23 mouse cellular contexts compared by ENCODE assay signal in genomic region chr8:125529019-125529418, GRCm38 (mm10). TPM values are rescaled to one million over a fixed set of nuclear protein-coding genes. Genes with fewer than 3 reads are reported as not detected.
DNase-seq lines count a peak whose midpoint lies in the region; ATAC-seq and TF ChIP-seq lines count a peak whose summit lies in the region.
"Had no signal": no experiment of that assay in that cellular context is flagged by ENCODE, and none has a peak within 500 bp of the region (broad histone marks: within the 10 kb centered on the region; RNA-seq: fewer than 3 reads in every experiment).

No protein-coding gene starts in this region.

- no peak for TF ChIP-seq POLR2A in spleen, adult 2 months (IDR thresholded peaks at IDR 0.05; ENCODE audit: low read depth, low read length)

- no peak for DNase-seq in forebrain, embryonic 10.5 days (ENCODE audit: extremely low spot score, low spot score)
- DNase-seq in spleen, adult 2 months (ENCODE audit: low read depth in 1 of 2, low spot score in 2 of 2), result no peak
- no peak for DNase-seq in spleen, adult 12 weeks (ENCODE audit: low spot score)
- no peak for DNase-seq in lung, postnatal 25 days (ENCODE audit: low spot score)
- DNase-seq: adrenal gland, adult 2 months; cerebellum, adult 18-20 months; cerebellum, postnatal 25 days; embryo, embryonic 11 days; heart, postnatal 36 days; kidney, adult 18-20 months; liver, postnatal 0 days; right cerebral cortex, adult 18-20 months; right cerebral cortex, postnatal 4 days; thymus, adult 18-20 months; thymus, postnatal 36 days had no signal

- no peak overlapping the region for H3K4me2 ChIP-seq in forebrain, embryonic 12.5 days
- no peak overlapping the region for H3K4me2 ChIP-seq in hindbrain, embryonic 12.5 days (replicated peaks)
- no peak overlapping the region for H3K4me2 ChIP-seq in hindbrain, embryonic 13.5 days
- H3K4me2 ChIP-seq: heart, embryonic 15.5 days had no signal

- peaks cover 86% of the 10 kb centered on the region for H3K4me1 ChIP-seq in forebrain, embryonic 12.5 days
- peaks cover 92% of the 10 kb centered on the region for H3K4me1 ChIP-seq in forebrain, embryonic 10.5 days
- peaks cover 84% of the 10 kb centered on the region for H3K4me1 ChIP-seq in hindbrain, embryonic 12.5 days
- peaks cover 88% of the 10 kb centered on the region for H3K4me1 ChIP-seq in hindbrain, embryonic 13.5 days (replicated peaks)
- H3K4me1 ChIP-seq in spleen, adult 2 months (ENCODE audit: control insufficient read depth, insufficient read depth, insufficient read length), result peaks cover 49% of the 10 kb centered on the region

- no peak overlapping the region for H3K9ac ChIP-seq in forebrain, embryonic 12.5 days
- H3K9ac ChIP-seq in hindbrain, embryonic 12.5 days, result no peak overlapping the region
- H3K9ac ChIP-seq in hindbrain, embryonic 13.5 days, result no peak overlapping the region
- H3K9ac ChIP-seq: heart, embryonic 15.5 days; liver, postnatal 0 days had no signal

- peaks cover 4% of the 10 kb centered on the region; the same call in 1 of the 2 replicates for H3K27me3 ChIP-seq in forebrain, embryonic 12.5 days
- H3K27me3 ChIP-seq in forebrain, embryonic 10.5 days (ENCODE audit: poor library complexity, severe bottlenecking), result peaks cover 8% of the 10 kb centered on the region; the same call in 1 of the 2 replicates
- no peaks in the 10 kb centered on the region for H3K27me3 ChIP-seq in hindbrain, embryonic 12.5 days
- H3K27me3 ChIP-seq in hindbrain, embryonic 13.5 days, result 0 out of 2 replicates have a peak, but pooled peaks cover 3% of the 10 kb centered on the region
- no peaks in the 10 kb centered on the region for H3K27me3 ChIP-seq in spleen, adult 2 months (ENCODE audit: control insufficient read depth, insufficient read depth, low read length)
- H3K27me3 ChIP-seq: heart, embryonic 15.5 days; Patski had no signal

- 35% methylated on average over 6 of the region's 6 CpGs for WGBS in forebrain, embryonic 12.5 days
- 77% methylated on average over 6 of the region's 6 CpGs for whole genome bisulfite sequencing in forebrain, embryonic 10.5 days
- 45% methylated on average over 6 of the region's 6 CpGs for WGBS in hindbrain, embryonic 12.5 days
- 23% methylated on average over 6 of the region's 6 CpGs for WGBS in hindbrain, embryonic 13.5 days
- 60% methylated on average over 6 of the region's 6 CpGs for WGBS in spleen, adult 2 months
- 85% methylated on average over 6 of the region's 6 CpGs for WGBS in macrophage (ENCODE audit: missing documents)

- no peak for TF ChIP-seq CTCF in spleen, adult 2 months (IDR thresholded peaks at IDR 0.05; ENCODE audit: extremely low read depth, insufficient read depth, insufficient read length, insufficient replicate concordance)

- no peaks in the 10 kb centered on the region for H3K36me3 ChIP-seq in forebrain, embryonic 12.5 days (replicated peaks)
- H3K36me3 ChIP-seq in forebrain, embryonic 10.5 days (replicated peaks), result no peaks in the 10 kb centered on the region
- H3K36me3 ChIP-seq in hindbrain, embryonic 12.5 days, result no peaks in the 10 kb centered on the region
- H3K36me3 ChIP-seq in hindbrain, embryonic 13.5 days, result no peaks in the 10 kb centered on the region
- no peaks in the 10 kb centered on the region for H3K36me3 ChIP-seq in spleen, adult 2 months (ENCODE audit: control insufficient read depth, insufficient read depth, low read length)
- H3K36me3 ChIP-seq in macrophage (ENCODE audit: inconsistent target), result no peaks in the 10 kb centered on the region
- H3K36me3 ChIP-seq: heart, embryonic 15.5 days had no signal

- H3K27ac ChIP-seq in forebrain, embryonic 12.5 days, result no peak overlapping the region
- no peak overlapping the region for H3K27ac ChIP-seq in forebrain, embryonic 10.5 days
- no peak overlapping the region for H3K27ac ChIP-seq in hindbrain, embryonic 12.5 days
- no peak overlapping the region for H3K27ac ChIP-seq in hindbrain, embryonic 13.5 days
- 0 out of 2 replicates have a peak overlapping the region, but pooled peaks have one; percentile 69 for H3K27ac ChIP-seq in spleen, adult 2 months (ENCODE audit: insufficient read depth, low read length)
- peak overlapping the region; percentile 83 for H3K27ac ChIP-seq in macrophage

- no peak overlapping the region for H3K4me3 ChIP-seq in forebrain, embryonic 12.5 days (replicated peaks)
- no peak overlapping the region for H3K4me3 ChIP-seq in forebrain, embryonic 10.5 days
- H3K4me3 ChIP-seq in hindbrain, embryonic 12.5 days, result no peak overlapping the region
- H3K4me3 ChIP-seq in hindbrain, embryonic 13.5 days, result no peak overlapping the region
- no peak overlapping the region for H3K4me3 ChIP-seq in spleen, adult 2 months (ENCODE audit: extremely low read depth, insufficient read depth, insufficient read length)
- H3K4me3 ChIP-seq in macrophage (ENCODE audit: inconsistent target), result no peak overlapping the region
- H3K4me3 ChIP-seq: heart, embryonic 15.5 days had no signal

- no peaks in the 10 kb centered on the region for H3K9me3 ChIP-seq in forebrain, embryonic 12.5 days
- H3K9me3 ChIP-seq in forebrain, embryonic 10.5 days, result no peaks in the 10 kb centered on the region
- no peaks in the 10 kb centered on the region for H3K9me3 ChIP-seq in hindbrain, embryonic 12.5 days (replicated peaks)
- no peaks in the 10 kb centered on the region for H3K9me3 ChIP-seq in hindbrain, embryonic 13.5 days
- H3K9me3 ChIP-seq: heart, embryonic 15.5 days had no signal

- H3K79me2 ChIP-seq in macrophage (ENCODE audit: inconsistent target), result peaks cover 75% of the 10 kb centered on the region

- ATAC-seq in forebrain, embryonic 12.5 days (ENCODE audit: low FRiP score), result peak; percentile 19; the same call in 1 of the 2 replicates
- 0 out of 2 replicates have a peak, but pooled peaks have one; percentile 9 for ATAC-seq in hindbrain, embryonic 12.5 days (ENCODE audit: low FRiP score)
- ATAC-seq in hindbrain, embryonic 13.5 days (ENCODE audit: low FRiP score), result no peak
- ATAC-seq: CD4-positive, CD25-positive, alpha-beta regulatory T cell, adult 4 months; liver, postnatal 0 days; lung, postnatal 0 days; Patski had no signal

RNA-seq across cellular contexts. Expression of gene Sipa1l2, which starts 40.6 kb away (rescaled TPM):
- polyA plus RNA-seq in forebrain, embryonic 12.5 days (2016; fragmentation: Nextera tagmentation; extraction: Ambion mirVana), result 33.2 and 37.2 TPM in 2 replicates
- polyA plus RNA-seq in forebrain, embryonic 10.5 days (2016; fragmentation: Nextera tagmentation; extraction: Ambion mirVana), result 13.1 and 15.4 TPM in 2 replicates
- 36.4 and 37.5 TPM in 2 replicates for polyA plus RNA-seq in hindbrain, embryonic 12.5 days (2016; fragmentation: Nextera tagmentation; extraction: Ambion mirVana)
- 24.7 and 26.5 TPM in 2 replicates for polyA plus RNA-seq in hindbrain, embryonic 13.5 days (2015; fragmentation: Nextera tagmentation; extraction: Ambion mirVana)
- polyA plus RNA-seq in spleen, adult 2 months (2012; rRNA removed), result 9.7 and 12.1 TPM in 2 replicates
- 100 to 1,000 TPM in 6 of 26 experiments, 10 to 100 TPM in 20; 35.9 to 288 (median 61.1) TPM for total RNA-seq in macrophage (2018; cell fraction: chromatin; rRNA removed)
- total RNA-seq in macrophage (2018; cell fraction: cytosol; rRNA removed), result 10 to 100 TPM in 16 of 26 experiments, 1 to 10 TPM in 10; 7.6 to 27.7 (median 12.0) TPM
- 100 to 1,000 TPM in 1 of 26 experiments, 10 to 100 TPM in 25; 16.0 to 103 (median 36.0) TPM for total RNA-seq in macrophage (2018; cell fraction: nucleus; rRNA removed)
- polyA plus RNA-seq in macrophage (2018), result 7.2 to 21.6 TPM (median 7.7 TPM) in 3 replicates

Comparison
In these comparisons a context has a peak if more than half of its experiments do, and no peak if none do; other contexts are left out.
1. H3K27ac ChIP-seq: peak in spleen, adult 2 months (single experiment) and macrophage (single experiment); none in forebrain, embryonic 12.5 days (single experiment), forebrain, embryonic 10.5 days (single experiment), hindbrain, embryonic 12.5 days (single experiment) and hindbrain, embryonic 13.5 days (single experiment).